Mouse (Mus musculus) T-helper 2 cell (primary cell): ENCODE measurements around the gene Trappc10.

Experiments used
- in situ Hi-C: fragments of 300-600 bp; cut with MboI, MseI; formaldehyde crosslinking; loops from one replicate; pipeline ENCODE4 v1.15.1; 2025; ENCODE audit warnings: high pct_unique_total_duplicates

The Trappc10 gene

DNA sequence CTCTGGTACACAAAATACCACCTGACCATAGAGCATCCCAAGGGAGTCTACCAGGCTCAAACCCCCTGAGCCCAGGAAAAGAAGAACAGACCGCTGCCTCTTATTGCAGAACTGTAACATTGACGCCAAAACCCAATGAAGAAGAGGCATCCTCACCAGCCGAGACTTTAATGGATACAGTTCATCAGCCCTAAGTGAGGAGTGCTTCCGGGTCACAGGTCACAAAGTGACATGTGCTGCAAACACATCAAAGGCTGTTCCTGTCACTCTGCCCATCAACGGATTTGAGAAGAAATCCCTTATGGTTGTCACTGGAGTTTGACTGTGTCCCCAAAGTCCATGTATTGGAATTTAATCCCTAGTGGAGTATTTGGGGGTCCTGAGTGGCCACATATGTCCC lies 14.8 kb upstream of the Trappc10 start:
- in situ Hi-C loops, result no loop called here

DNA sequence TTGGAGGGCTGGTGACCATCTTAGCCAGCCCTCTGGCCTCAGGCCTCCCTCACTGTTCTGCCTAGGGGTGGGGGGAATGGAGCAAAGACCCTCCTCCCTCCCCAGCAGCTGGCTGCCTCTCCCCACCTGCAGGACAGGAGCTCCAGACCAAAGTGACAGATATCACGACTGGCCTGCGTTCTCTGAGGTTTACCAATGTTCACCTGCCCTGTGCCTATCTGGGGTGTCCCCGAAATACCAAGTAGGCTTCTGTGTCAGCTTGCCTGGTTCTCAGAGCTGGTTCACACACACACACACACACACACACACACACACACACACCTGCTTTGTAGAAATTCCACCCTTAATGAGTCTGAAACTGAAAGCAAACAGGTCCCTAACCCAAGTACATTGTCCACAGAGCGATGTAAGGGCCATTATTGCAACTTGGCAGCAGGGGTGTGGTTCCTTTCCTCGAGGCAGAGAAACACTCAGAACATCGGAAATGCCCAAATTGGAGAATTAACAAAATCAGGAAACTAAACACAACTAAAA lies 13.8 kb upstream of the Trappc10 start:
- in situ Hi-C loops, result no loop called here

DNA sequence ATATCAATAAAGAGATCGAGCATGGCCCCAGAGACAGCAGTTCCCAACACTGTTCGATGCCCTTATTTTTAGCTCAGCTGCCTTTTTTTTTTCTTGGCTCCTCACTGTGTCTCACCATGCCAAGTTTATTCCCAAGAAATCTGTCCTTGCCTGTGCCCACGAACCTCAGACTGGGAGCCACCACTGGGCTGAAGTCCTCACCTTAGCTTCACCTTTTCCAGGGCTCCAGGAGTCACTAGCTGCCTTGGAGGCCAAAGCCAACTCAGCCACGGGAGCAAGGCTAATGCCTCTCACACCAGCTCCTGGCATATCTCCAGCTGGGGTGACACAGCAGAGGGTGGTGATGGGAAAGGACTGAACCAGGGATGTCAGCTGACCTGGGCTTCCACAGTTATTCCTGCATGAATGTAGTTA lies 11.2 kb upstream of the Trappc10 start:
- in situ Hi-C loops, result no loop called here

DNA sequence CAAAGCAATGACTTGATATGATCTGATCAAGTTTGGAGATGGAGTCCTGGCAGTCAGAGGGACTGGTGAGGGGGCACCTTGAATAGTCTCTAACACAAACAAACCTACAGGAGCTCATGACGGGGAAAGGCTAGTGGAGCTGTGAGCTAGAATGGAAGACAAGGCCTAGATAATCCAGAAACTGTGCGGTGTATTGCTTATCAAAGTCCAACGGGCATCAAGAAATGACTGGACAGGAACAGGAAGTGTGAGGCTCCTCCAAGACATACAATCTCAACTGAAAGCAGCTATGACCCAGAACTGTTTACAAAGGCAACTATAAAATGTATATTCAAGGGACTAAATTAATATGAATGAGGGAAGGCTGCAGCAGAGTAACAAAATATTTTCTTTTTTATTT lies 2.8 kb upstream of the Trappc10 start:
- in situ Hi-C loops, result no loop called here

DNA sequence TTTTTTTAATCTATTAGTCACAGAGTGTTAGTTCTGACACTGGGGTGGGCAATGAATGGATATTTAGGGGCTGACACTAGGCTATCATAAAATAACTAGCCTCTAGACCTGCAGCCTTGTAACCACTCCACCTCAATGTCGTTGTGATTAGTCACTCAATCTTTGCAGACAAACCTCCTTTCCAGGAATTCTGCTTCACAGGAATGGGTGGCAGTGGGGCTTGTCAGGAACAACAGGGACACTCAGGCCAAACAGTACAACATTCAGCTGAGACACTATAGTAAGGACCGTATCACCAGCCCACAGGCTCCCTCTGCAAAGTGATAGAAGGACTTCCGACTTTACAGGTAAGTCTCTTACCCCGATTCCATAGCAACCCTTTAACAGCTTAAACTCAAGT lies 2.3 kb upstream of the Trappc10 start:
- in situ Hi-C loops, result no loop called here

DNA sequence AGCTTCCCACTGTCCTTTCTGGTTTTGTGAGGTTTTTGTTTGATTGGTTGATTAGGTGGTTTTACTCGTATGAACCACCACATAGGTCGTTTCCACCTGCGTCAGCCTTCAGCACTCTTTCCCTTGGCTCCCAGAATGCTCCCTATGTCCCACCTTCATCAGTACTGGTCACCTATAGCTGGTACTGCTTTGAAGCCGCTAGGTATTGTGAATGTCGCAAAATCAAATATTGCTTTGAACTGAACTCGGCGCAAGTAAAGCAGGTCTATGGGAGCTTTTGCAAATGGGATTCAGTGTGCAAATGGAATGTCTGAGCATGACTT lies 745 bp upstream of the Trappc10 start:
- in situ Hi-C loops, result no loop called here

DNA sequence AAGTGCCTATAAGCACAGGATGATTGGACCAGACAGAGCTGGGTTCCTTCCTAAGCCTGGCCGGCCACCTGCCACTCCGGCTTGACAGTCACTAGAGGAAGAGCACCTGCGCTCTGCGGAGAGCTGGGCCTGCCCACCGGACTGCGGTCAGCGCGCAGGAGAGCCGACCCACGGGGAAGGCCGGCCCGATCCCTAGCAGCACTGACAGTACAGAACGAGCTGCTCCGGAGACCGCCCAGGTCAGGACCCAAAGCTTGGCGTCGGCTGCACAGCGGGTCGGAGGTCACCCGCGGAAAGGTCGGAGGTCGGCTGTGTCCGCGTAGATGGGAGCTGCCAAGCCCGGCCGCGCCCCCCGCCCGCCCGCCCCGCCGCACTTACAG lies 393 bp downstream of the Trappc10 start:
- in situ Hi-C loops, result no loop called here

DNA sequence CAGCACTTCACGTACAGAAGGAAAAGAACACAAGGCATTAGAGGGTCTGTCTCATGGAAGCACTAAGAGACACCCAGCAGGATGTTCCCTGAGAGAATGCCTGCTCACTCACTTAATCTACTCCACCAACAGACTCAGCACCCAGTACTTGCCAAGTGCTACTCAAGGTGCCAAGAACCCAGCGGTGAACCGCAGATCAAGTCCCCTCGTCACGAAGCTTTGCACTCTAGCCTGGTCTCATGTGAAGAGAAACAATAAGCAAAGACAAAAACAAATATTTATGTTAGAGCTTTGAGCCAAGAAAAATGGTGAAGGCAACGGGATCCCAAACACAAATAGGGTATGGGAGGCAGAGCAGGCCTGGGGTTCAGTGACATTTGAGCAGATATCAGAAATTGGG lies 5.5 kb downstream of the Trappc10 start:
- in situ Hi-C loops, result no loop called here

DNA sequence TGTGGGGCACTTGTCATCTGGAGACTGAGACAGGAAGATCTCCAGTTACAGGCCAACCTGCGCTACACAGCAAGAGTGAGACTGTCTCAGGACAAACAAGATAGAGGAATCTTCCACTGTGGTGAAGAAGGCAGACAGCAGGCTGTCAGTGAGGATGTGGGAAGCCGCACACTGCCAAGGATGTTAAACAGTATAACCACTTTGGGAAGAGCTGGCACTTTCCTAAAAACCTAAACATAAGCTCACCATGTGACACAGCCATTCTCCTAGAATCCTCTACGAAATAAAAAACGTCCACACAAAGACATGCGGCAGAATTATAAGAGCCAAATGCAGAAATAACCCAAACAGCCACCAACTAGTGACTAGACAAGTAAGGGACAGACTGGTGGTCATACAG lies 6.1 kb downstream of the Trappc10 start:
- in situ Hi-C loops, result no loop called here

DNA sequence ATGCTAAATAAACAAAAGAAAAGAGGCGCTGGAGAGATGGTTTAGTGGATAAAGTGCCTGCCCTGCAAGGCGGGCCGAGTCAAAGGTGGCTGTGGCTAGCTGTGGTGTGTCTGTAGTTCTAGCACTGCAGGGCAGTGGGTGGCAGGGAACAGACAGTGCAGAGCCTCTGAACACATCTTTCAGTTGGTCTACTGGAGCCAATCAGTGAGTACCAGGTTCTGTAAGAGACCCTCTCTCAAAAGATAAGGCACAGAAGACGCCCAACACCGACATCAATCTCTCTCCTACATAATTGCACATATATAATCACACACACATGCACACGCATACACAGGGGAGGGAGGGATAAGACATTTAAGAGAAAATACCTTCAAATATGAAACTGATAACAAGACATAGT lies 6.6 kb downstream of the Trappc10 start:
- in situ Hi-C loops, result no loop called here

DNA sequence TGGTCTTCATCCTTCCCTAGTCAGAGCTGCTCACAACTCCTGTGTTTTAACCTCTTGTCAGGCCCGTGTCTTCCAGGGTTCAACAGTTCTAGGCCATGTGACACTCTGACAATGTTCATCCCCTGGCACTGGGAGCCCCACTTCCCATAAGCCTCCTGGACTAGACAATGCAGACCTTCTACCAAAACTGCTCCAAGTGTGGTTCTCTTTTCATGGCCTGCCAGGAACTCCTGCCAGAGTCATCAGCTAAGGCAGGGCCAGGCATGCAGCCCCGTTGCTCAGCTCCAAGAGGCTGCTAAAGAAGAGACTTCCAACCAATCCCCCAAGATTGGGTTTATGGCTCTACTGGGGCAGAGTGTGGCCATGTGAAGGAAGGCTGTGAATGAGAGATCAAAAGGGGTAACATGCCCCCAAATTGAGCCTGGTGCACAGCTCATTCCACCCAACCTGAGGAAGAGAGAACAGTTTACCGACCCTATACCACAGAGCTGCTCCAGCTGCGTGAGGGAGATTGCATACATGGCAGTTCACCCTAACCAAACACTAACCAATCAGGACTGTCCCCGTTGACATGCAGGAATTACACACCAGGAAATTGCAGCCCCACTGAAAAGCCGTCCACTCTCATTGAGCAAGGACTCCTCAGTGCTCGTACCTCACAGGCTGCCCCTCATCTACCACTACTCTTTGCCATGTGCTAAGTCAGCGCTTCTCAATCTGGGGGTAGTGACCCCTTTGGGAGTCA lies 7.4 kb downstream of the Trappc10 start:
- in situ Hi-C loops, result no loop called here

DNA sequence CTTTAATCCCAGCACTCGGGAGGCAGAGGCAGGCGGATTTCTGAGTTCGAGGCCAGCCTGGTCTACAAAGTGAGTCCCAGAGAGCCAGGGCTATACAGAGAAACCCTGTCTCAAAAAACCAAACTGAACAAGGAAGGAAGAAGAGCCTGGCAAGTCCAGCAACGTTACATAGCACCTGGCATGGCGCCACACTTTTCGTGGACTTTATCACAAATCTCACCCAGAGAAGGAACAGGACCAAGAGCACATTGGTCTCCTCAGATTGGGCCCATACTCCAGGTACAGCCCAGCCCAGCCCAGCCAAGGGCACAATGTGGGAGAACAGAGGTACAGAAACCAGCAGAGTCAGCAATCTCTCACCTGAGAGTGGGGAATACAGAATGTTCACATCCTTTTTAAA lies 10.7 kb downstream of the Trappc10 start:
- in situ Hi-C loops, result loop anchor here (5.0 kb wide), 1 partner anchor 56 kb away; no protein-coding TSS in a partner anchor

DNA sequence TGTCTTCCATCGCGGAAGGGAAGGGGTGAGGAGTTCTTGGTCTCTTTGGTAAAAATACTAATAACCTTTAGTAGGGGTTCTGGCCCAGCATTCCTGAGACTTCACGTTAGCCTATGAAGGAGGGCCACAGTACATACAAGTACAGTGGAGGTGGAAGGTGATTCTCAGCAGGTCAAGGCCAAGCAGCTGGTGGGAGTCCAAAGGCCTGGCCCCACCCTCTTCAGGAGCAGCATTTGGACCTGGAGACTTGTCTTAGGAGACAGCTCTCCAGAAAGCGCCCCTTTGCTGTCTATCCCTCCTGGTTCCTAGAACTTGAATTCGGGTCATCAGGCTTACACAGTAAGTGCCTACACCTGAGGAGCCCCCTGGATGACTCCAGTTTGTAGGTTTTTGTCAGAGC lies 11.3 kb downstream of the Trappc10 start:
- in situ Hi-C loops, result loop anchor here (5.0 kb wide), 1 partner anchor 56 kb away; no protein-coding TSS in a partner anchor

DNA sequence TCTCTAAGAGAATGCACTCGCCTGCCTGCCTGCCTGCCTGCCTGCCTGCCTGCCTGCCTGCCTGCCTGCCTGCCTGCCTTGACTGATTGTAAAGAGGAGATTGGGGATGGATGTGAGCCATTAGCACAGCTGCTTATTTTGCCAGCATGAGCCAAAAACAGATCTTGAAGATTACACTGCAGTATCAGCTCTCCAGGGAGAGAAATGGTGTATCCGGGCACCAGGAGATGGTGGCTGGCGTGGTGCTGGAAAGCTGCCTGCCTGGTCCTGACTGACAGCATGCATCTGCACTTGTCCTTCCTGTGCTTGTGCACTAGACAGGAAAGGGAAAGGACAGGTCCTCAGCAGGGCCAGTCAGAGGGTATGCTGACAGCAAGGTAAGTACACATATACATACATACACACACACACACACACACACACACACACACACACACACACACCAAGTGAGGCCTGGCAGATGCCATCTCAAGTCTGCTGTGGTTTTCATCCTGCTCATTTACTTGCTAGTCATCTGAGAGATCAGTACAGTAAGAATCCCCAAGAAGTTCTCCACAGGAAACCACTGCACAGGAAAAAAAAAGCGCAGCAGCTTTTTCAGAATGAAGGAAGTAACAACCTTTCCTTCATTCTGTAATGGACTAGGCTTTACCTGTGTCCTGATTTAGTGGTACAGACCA lies 12.0 kb downstream of the Trappc10 start:
- in situ Hi-C loops, result loop anchor here (5.0 kb wide), 1 partner anchor 55 kb away; no protein-coding TSS in a partner anchor

DNA sequence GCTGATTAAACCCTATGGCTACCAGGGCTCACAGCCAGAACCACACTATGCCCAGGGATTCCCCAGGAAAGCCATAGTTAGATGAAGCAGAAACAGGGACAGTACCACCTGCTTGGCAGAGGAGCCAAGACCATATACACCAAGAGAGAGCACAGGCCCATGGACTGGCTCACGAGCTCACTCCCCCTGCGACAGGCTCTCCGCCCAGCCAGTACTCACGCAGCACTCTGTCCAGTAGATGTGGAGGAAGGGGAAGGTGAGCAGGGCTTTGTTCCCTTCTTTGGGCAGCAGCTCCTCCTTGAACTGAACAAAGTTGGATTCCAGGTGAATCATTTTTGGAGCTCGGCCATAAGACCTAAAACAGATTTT lies 15.9 kb downstream of the Trappc10 start:
- in situ Hi-C loops, result no loop called here

DNA sequence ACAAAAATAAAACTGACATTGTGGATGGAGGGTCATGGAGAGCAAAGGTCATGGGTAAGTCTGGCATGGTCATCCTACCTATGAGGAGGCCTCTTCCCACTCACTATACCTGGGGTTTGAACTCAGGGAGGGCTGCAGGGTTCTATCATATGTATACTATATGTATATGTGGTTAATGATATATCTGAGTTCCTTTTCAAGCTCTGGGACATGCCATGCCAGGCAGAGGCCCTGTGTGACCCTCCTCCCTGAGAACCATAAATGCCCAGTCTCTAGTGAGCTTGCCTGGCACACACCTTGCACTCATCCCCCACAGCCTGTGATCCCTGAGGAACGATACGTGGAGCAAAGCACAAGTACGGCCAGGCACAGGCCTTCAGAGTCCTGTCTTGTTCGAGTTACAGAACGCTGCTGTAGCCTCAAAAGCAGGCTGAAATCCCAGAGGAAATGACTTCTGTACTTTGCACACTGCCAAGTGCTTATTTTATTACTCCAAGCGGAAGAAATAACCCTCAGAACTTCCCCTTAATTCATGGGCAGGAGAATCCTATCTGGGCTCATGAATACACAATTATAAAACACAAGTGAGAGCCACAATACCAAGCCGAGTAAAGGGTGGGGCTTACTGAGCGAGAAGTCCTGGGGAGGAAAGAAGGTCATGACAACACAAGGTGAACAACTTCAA lies 16.4 kb downstream of the Trappc10 start:
- in situ Hi-C loops, result no loop called here

DNA sequence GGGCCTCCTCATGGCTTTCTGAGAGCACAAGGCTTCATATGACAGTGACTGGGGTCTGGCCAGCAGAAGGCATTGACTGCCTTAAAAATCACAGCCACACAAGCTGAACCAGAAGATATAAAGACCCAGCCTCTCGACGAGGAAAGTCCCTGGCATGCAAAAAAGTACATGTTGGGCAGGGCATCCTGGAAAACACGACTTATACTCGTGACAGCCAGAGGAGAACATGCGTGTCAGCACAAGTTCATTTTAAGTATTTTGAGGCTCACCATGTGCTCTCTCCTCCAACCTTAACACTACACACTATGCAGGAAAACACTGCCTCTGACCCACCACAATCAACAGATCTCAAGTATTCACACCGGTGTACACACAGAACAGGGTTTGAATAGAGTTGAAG lies 20.3 kb downstream of the Trappc10 start:
- in situ Hi-C loops, result no loop called here

DNA sequence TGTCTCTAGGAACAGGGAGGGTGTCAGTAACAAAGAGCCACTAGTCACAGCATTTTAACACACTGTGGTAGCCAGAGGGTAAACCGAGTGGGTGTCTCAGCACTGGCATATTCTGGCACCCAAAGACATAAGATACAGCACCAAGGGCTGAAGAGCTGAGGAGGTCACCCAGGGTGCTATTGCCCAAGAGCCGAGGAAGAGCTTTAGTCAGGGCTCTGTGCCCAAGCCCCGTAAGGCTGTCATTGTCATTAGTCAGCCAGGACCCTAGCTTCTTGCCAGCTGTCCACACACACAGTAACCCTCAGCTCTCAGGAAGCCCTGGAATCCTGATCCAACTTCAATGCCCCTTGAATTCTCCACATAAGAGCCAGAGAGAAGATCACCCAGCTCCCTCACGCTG lies 21.5 kb downstream of the Trappc10 start:
- in situ Hi-C loops, result no loop called here

DNA sequence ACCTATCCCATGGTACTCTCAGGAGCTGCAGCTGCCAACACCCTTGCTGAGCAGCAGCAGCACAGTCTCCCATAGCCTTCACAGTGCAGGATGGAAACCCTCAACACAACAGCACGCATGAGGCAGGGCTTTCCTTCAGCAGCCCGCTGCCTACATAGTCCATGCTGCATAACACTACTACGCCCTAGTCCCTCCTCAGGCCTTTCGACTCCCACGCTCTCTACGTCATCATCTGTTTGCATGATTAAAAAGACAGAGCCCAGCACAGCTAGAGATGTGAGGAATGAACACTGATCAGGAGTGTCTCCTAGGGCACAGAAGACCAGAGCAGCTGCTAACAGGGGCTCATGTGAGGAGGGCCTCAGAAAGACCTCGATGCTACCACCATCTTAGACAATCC lies 23.1 kb downstream of the Trappc10 start:
- in situ Hi-C loops, result no loop called here

DNA sequence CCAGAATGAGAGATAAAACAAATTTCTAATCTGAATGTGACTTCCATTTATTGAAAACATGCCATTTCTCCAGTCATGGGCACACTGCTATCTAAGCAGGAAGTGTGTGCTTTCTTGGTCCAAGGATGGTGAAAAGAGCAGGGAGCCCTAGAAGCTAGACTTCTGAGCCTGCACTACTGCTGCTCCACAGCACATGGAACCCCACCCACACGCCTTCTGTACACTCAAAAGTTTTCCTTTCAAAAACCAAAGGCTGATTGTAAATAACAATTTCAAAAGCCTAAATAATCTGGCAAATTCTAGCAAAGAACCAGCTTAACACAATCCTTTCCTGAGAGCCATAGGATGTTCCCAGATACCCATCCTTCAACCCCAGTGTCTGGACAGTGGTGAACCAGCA lies 24.9 kb downstream of the Trappc10 start:
- in situ Hi-C loops, result no loop called here

DNA sequence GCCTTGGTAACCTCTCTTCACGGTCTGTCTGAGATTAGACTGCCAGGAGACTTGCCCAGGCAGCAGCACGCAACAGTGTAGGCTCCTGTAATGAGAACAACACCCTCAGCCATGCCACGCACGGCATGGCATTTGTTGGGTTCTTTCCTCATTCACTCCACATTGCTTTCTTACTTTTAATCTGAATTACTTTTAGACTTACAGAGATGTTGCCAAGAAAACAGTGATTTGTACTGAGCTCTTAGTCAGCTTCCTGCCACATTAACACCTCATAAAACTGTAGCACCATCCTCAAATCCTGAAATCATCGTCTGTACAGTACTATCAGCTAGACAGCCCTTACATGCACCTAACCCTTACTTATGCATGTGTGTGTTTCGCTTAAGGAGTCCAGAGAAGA lies 25.9 kb downstream of the Trappc10 start:
- in situ Hi-C loops, result no loop called here

DNA sequence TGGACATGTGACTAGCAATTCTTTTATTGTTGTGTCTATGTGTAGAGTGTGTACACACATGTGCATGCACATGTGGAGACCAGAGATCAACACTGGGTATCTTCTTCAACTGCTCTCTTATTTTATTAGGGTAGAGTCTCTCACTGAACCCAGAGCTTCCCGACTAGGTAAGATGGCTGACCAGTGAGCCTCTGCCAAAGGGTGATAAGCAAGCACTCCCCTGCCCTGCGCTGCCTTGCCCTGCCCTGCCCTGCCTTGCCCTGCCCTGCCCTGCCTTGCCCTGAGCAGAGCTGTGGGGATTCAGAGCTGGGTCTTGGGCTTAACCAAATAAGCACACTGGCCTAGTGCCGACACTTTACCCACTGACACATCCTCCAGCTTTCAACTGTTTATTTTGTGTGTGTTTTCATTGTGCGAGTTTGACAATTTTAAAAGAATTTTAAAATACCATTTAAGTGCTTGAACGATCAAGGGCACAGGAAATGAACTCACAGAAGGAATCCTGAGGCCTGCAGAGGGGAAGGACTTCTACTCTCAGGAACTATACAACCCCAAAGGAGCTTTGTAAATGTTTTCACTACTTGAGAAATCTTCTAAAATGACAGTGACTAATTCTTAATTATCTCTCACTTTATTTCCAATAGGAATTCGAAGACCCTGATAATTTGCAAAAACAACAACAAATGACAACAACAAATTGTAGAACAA lies 27.9 kb downstream of the Trappc10 start:
- in situ Hi-C loops, result no loop called here
